Mouse (Mus musculus): Measurements from ENCODE around the gene Myl3. TPM values are rescaled to one million over a fixed set of nuclear protein-coding genes. Genes with fewer than 3 reads are reported as not detected.

The Myl3 gene
- total and polyA plus RNA-seq, 3 experiments: not detected

DNA sequence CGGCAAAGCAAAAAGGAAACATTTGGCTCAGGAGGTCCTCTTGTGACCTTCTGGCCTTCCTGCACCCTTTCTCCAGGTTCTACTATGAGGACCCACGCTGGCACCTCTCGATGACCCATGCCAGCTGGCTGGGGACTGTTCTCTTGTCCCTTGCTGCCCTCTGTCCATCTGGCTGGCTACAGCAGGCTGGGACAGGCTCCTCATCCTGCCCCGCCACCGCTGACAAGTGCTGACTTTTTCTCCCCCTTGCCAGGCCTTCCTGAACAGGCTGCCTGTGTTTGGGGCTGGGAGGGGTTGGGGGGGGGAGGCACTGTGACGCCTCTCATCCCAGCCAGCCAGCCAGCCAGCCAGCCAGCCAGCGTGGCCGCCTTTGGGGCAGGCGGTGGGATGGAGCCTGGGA lies 5.3 kb upstream of the Myl3 start:
- Histone ChIP-seq H3K9me3 (replicated peaks; ENCODE audit: insufficient read depth, low read length) (no peaks in the 10 kb centered on the region), H3K27me3 (ENCODE audit: control insufficient read depth in 1 of 2, insufficient read depth in 2 of 2, low read length in 2 of 2) (no peaks in the 10 kb centered on the region), H3K36me3 (ENCODE audit: control insufficient read depth in 1 of 2, insufficient read depth in 2 of 2, low read length in 2 of 2) (no peaks in the 10 kb centered on the region), H3K4me3 (ENCODE audit: control insufficient read depth in 1 of 2, insufficient read depth in 1 of 2, low read depth in 2 of 2, low read length in 2 of 2) (no peak overlapping the region), H3K79me2 (ENCODE audit: control insufficient read depth, insufficient read depth, low read length, poor library complexity) (no peaks in the 10 kb centered on the region), H3K27ac (ENCODE audit: control insufficient read depth, low read depth, low read length) (no peak overlapping the region), H3K4me1 (ENCODE audit: control insufficient read depth in 1 of 2, insufficient read depth in 2 of 2, low read length in 2 of 2) (0 out of 4 replicates have a peak, but pooled peaks cover 0 to 4% of the 10 kb centered on the region in 2 experiments), H3K9ac (ENCODE audit: control insufficient read depth, low read depth, low read length, poor library complexity, severe bottlenecking) (no peak overlapping the region)
- no peak for DNase-seq (ENCODE audit: low read depth, low spot score)
- no peak for TF ChIP-seq ETS1 (IDR thresholded peaks at IDR 0.05; ENCODE audit: low read depth, low read length)

- no peaks in the 10 kb centered on the region for H3K9me3 ChIP-seq (replicated peaks; ENCODE audit: insufficient read depth, low read length)
- no peak overlapping the region for H3K27ac ChIP-seq (ENCODE audit: control insufficient read depth, low read depth, low read length)
- H3K36me3 ChIP-seq (ENCODE audit: control insufficient read depth in 1 of 2, insufficient read depth in 2 of 2, low read length in 2 of 2): no peaks in the 10 kb centered on the region
- no peaks in the 10 kb centered on the region for H3K79me2 ChIP-seq (ENCODE audit: control insufficient read depth, insufficient read depth, low read length, poor library complexity)
- 0 out of 4 replicates have a peak, but pooled peaks cover 0 to 4% of the 10 kb centered on the region in 2 experiments for H3K4me1 ChIP-seq (ENCODE audit: control insufficient read depth in 1 of 2, insufficient read depth in 2 of 2, low read length in 2 of 2)
- no peak overlapping the region for H3K9ac ChIP-seq (ENCODE audit: control insufficient read depth, low read depth, low read length, poor library complexity, severe bottlenecking)
- peak; percentile 35 to 65 (median 60) for TF ChIP-seq CTCF (IDR thresholded peaks at IDR 0.05 in 2 of 3, conservative IDR thresholded peaks at IDR 0.05 in 1 of 3; ENCODE audit: control insufficient read depth in 1 of 3, insufficient read depth in 1 of 3, low read depth in 2 of 3, low read length in 3 of 3, poor library complexity in 1 of 3, severe bottlenecking in 1 of 3)
- no peak for TF ChIP-seq EP300 (IDR thresholded peaks at IDR 0.05; ENCODE audit: low read depth in 1 of 2, low read length in 2 of 2)
- TF ChIP-seq ZNF384 (IDR thresholded peaks at IDR 0.05; ENCODE audit: low read depth, low read length): 0 out of 2 replicates have a peak, but pooled peaks have one; percentile 16
- peak; percentile 47 for TF ChIP-seq RAD21 (IDR thresholded peaks at IDR 0.05; ENCODE audit: low read depth, low read length)
- no peak for TF ChIP-seq POLR2AphosphoS2 (IDR thresholded peaks at IDR 0.05; ENCODE audit: low read length)
- TF ChIP-seq MXI1 (IDR thresholded peaks at IDR 0.05; ENCODE audit: low read depth, low read length): no peak
- no peak for TF ChIP-seq HCFC1 (IDR thresholded peaks at IDR 0.05; ENCODE audit: low read depth, low read length)
- no peak for TF ChIP-seq JUND (IDR thresholded peaks at IDR 0.05; ENCODE audit: low read depth, low read length)
- TF ChIP-seq SMC3 (IDR thresholded peaks at IDR 0.05; ENCODE audit: low read depth, low read length): peak; percentile 56
- H3K4me3 ChIP-seq (ENCODE audit: control insufficient read depth in 1 of 2, insufficient read depth in 1 of 2, low read depth in 2 of 2, low read length in 2 of 2): no peak overlapping the region
- DNase-seq (ENCODE audit: low read depth, low spot score): peak; percentile 42
- no peaks in the 10 kb centered on the region for H3K27me3 ChIP-seq (ENCODE audit: control insufficient read depth in 1 of 2, insufficient read depth in 2 of 2, low read length in 2 of 2)
Observed at GRCm38 (mm10) chr9:110738054-110738453, 3.6 kb upstream of the Myl3 start.

DNA sequence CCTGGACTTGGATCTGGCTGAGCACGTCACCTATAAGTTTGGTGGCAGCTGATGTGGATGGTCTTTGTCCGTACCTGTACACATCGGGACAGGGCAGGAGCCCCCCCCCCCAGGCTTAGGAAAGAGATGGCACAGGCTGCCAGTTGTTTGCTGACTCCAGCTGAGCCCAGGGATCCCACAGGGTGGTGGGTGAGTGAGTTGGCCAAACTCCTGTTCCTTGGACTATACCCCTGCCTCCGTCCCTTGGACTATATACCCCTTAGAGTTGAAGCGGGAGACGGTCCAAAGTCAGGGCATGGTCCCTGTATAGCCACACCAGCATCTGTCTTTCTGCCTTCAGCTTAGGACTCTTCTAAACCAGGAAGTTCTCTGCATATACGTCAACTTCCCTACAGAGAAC lies 1.7 kb upstream of the Myl3 start:
- no peak overlapping the region for H3K9ac ChIP-seq (ENCODE audit: control insufficient read depth, low read depth, low read length, poor library complexity, severe bottlenecking)
- no peaks in the 10 kb centered on the region for H3K9me3 ChIP-seq (replicated peaks; ENCODE audit: insufficient read depth, low read length)
- no peaks in the 10 kb centered on the region for H3K27me3 ChIP-seq (ENCODE audit: control insufficient read depth in 1 of 2, insufficient read depth in 2 of 2, low read length in 2 of 2)

More for the DNA sequence above, 1.7 kb upstream of the Myl3 start:
- Histone ChIP-seq H3K79me2 (ENCODE audit: control insufficient read depth, insufficient read depth, low read length, poor library complexity) (no peaks in the 10 kb centered on the region), H3K4me3 (ENCODE audit: control insufficient read depth in 1 of 2, insufficient read depth in 1 of 2, low read depth in 2 of 2, low read length in 2 of 2) (no peak overlapping the region), H3K27ac (ENCODE audit: control insufficient read depth, low read depth, low read length) (no peak overlapping the region), H3K4me1 (ENCODE audit: control insufficient read depth in 1 of 2, insufficient read depth in 2 of 2, low read length in 2 of 2) (no peaks in the 10 kb centered on the region), H3K36me3 (ENCODE audit: control insufficient read depth in 1 of 2, insufficient read depth in 2 of 2, low read length in 2 of 2) (no peaks in the 10 kb centered on the region)
- TF ChIP-seq ZMIZ1 (IDR thresholded peaks at IDR 0.05; ENCODE audit: low read depth, low read length) (no peak), USF2 (IDR thresholded peaks at IDR 0.05; ENCODE audit: borderline replicate concordance in 1 of 2, insufficient read depth in 1 of 2, low read depth in 1 of 2, low read length in 2 of 2) (no peak), RCOR1 (IDR thresholded peaks at IDR 0.05; ENCODE audit: low read depth, low read length) (no peak), CHD1 (IDR thresholded peaks at IDR 0.05; ENCODE audit: low read depth, low read length) (no peak), MAFK (IDR thresholded peaks at IDR 0.05; ENCODE audit: borderline replicate concordance, low read depth, low read length) (no peak)
- no peak for DNase-seq (ENCODE audit: low read depth, low spot score)
